Mouse (Mus musculus) left cerebral cortex, adult 2 months (tissue): ENCODE measurements around the gene Rnf133. TPM values are rescaled to one million over a fixed set of nuclear protein-coding genes. Genes with fewer than 3 reads are reported as not detected.

Experiments
- DNase-seq, 2 experiments: peaks; one replicate each; pipeline ENCODE4 v3.0.0; 2021 to 2022; ENCODE audit warnings: low spot score in 2 of 2, mixed read lengths in 1 of 2; ENCODE audit errors: extremely low spot score in 1 of 2
- H3K27ac ChIP-seq: fragments of 200-600 bp; 2 replicates; pipeline ENCODE4 v1.8.1; 2022
- H3K4me3 ChIP-seq: fragments of 200-600 bp; 2 replicates; pipeline ENCODE4 v1.8.1; 2022
- CTCF ChIP-seq: fragments of 200-600 bp; IDR thresholded peaks from 2 replicates; pipeline ENCODE4 v1.8.1; 2022; ENCODE audit warnings: antibody characterized with exemption, mild to moderate bottlenecking, moderate library complexity
- intact Hi-C: fragments of 180-260 bp; cut with DNase I; formaldehyde crosslinking; loops from one replicate; pipeline ENCODE4 v1.15.1; 2025
- long read RNA-seq, 2 experiments: library from polyadenylated mRNA; stranded (forward); transcript quantifications; one replicate each; pipeline ENCODE4 v2.0.0; 2021; ENCODE audit warnings: borderline mapping rate in 2 of 2
- total RNA-seq, 2 experiments: library from RNA; stranded (reverse); gene quantifications; 2 replicates each; pipeline ENCODE4 v1.2.3; 2021

The Rnf133 gene
- total RNA-seq = 1 to 10 TPM in 1 of 2 experiments, under 1 TPM in 1; 0.79 to 1.6 TPM
- long read RNA-seq, experiment 1 = 0 reads
- long read RNA-seq, experiment 2 = 0 reads

DNA sequence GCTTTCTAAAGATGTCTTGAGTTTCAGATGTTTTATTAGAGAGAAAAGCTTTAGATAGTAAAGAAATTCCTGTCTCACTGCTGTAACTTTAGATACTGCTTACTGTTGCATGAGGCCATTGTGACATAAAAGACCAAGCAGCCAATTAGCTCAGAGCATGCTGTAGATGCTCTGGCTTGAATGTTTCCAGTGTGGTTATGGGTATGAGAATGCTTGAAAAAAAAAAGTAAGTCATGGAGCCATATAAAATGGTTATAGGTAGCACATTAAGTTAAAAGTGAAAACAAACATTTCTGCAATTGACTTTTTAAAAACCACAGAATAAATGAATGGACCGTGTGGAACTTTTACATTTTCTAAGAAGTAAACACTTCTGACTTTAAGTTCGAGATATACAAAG, at the start of gene Rnf133:
Gene Rnf133 (minus strand): TSS at position 101 of the 400 bp plus-strand sequence.
- Histone ChIP-seq H3K27ac (no peak within 1 kb of the TSS), H3K4me3 (no peak within 1 kb of the TSS)
- no peak for DNase-seq
- no peak for TF ChIP-seq CTCF
- intact Hi-C loops = no loop called here

- Histone ChIP-seq H3K4me3 (no peak overlapping the region), H3K27ac (no peak overlapping the region)
- intact Hi-C loops = no loop called here
- no peak for DNase-seq
- no peak for TF ChIP-seq CTCF
These were observed 28.1 kb upstream of the Rnf133 start for GRCm38 (mm10) chr6:23678172-23678571.

DNA sequence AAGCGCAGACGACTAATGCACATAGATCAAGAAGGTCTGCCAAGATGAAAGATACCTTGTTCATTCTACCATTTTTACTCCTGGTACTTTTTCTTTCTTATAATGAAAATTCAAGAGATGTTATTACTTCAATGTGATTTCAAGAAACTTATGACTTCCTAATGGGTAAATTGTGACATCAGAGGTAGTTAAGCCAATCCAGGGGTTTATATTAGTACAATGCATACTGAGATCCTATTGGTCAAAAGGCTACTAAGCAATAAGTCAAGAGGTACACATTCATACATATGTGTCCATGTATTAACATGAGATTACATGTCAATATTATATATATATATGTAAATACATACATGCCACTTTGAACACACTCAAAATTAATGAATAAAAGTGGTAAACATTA, 4.9 kb upstream of the Rnf133 start, which contains the start of gene Rnf148:
Gene Rnf148 (minus strand): TSS at position 101 of the 400 bp plus-strand sequence.
- TF ChIP-seq CTCF = no peak
- intact Hi-C loops = no loop called here
- DNase-seq = no peak
- H3K27ac ChIP-seq = no peak within 1 kb of the TSS
- no peak within 1 kb of the TSS for H3K4me3 ChIP-seq

DNA sequence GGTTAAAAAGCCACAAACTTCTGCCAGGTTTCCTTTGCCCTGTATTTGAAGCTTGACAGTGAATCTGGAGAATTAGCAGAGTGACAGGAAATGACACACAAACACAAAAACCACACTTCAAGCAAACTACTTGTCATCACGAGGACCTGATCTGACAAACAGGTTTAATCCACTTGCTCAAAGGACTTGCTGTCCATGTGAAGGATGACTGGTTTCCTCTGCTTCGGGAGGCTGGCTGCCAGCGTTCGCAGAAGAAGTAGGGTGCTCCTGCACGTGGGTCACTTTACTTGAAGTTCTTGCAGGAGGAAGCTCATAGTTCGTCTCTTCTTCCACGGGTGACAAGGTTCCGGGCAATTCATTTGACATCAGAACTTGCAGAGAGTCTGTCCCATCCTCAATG, 1.4 kb downstream of the Rnf133 start:
- intact Hi-C loops = no loop called here
- DNase-seq = no peak
- no peak for TF ChIP-seq CTCF

DNA sequence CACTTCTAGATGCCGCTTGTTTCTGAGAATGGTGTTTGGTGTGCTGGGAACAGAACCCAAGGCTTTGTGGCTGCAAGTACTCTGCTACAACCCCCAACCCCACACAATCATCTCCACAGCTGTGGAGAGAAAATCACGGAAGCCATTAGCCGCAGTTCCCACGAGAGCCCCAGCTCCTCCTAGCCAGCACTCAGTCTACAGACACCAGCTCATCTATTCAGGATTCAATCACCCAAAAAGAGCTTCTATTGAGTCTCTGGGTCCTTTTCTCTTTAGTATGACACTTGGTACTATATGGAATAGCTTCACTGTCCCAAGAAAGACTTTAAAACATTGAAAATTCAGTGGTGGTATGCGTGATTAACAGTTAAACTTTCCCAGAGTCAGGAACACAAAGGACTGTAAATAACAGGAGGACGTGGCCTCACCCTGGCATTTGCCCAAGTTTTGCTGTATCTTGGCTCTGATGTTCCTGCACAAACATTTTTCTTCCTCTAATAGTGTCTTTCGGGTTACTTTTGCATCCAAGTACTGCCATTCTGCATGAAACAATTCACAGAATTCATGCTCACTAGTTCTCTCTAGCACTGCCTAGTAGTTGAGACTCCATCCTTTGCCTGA, 2.4 kb downstream of the Rnf133 start:
- TF ChIP-seq CTCF = no peak
- intact Hi-C loops = no loop called here
- Histone ChIP-seq H3K4me3 (no peak overlapping the region), H3K27ac (no peak overlapping the region)
- no peak for DNase-seq

More for the DNA sequence above, 1.4 kb downstream of the Rnf133 start:
- Histone ChIP-seq H3K4me3 (no peak overlapping the region), H3K27ac (no peak overlapping the region)

GRCm38 (mm10) chr6:23637081-23637480, 13.0 kb downstream of the Rnf133 start:
- Histone ChIP-seq H3K4me3 (no peak overlapping the region), H3K27ac (no peak overlapping the region)
- no peak for TF ChIP-seq CTCF
- DNase-seq = peak in 1 of 2 experiments; percentile 24
- intact Hi-C loops = no loop called here

DNA sequence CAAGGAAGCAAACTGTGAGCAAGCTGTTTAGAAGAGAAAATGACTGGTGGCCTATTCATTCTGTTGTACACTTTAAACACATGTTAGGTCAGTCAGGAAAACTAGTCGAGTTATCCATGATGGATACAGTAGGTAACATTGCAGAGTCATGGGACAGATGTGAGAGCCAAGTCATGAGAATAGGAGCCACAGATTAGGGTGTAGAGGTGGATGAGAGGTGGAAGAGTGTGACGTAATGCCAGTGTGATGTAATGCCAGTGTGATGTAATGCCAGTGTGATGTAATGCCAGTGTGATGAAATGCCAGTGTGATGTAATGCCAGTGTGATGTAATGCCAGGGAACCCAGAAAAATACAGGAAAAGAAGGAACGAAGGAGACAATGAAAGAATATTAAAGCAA, 14.9 kb downstream of the Rnf133 start:
- H3K27ac ChIP-seq = no peak overlapping the region
- no peak for TF ChIP-seq CTCF
- DNase-seq = no peak
- no peak overlapping the region for H3K4me3 ChIP-seq
- intact Hi-C loops = no loop called here

DNA sequence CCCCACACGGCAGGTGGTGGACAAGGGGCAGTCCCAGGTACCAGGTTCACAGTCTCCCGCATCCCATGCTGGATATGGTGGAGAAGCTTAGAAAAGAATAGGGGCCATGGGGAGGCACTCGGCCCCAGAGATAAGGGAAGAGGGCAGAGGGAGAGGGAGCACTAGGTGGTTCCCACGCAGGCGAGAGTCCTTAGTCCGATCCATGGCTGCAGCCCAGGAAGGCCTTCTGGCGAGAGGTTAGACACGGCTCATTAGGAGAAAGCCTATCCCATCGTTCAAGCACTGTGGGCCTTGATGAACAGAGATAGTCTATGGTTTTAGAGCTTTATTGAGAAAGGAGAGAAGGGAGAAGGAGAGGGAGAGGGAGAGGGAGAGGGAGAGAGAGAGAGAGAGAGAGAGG, 16.1 kb downstream of the Rnf133 start:
- DNase-seq = no peak
- H3K4me3 ChIP-seq = no peak overlapping the region
- H3K27ac ChIP-seq = no peak overlapping the region
- intact Hi-C loops = no loop called here
- TF ChIP-seq CTCF = no peak

DNA sequence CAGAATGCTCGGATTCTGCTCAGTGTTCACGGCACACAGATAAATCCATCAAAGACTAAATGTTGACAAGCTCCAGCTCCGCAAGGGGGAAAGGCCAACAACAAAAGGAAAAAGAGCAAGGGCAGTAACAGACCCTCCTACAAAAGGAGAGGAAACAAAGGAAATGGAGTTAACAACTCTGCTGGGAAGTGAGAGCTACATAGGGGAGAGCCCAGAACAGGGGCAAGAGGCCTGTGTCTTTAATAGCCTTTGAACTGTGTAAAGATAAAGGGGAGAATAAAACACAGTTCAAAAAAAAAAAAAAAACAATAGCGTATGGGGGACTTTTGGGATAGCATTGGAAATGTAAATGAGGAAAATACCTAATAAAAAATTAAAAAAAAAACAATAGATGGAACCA, 19.6 kb downstream of the Rnf133 start:
- intact Hi-C loops = no loop called here
- H3K27ac ChIP-seq = no peak overlapping the region
- no peak for DNase-seq
- no peak for TF ChIP-seq CTCF
- no peak overlapping the region for H3K4me3 ChIP-seq

Other genes with a start within 250 kb of the Rnf133 start
- gene Rnf148, start 4.8 kb upstream of the Rnf133 start, total RNA-seq = 1 to 10 TPM; 1.1 to 1.2 TPM
- 10 to 100 TPM; 82.4 to 91.4 TPM for gene Cadps2, start 189.1 kb upstream of the Rnf133 start, total RNA-seq